Mouse (Mus musculus) urinary bladder, adult 18-20 months (tissue): ENCODE results near the gene Itpripl2.

Experiments used
- DNase-seq, 2 experiments: peaks; one replicate each; pipeline ENCODE4 v3.0.0; 2022; ENCODE audit warnings: low spot score in 2 of 2, mixed read lengths in 2 of 2

Gene Itpripl2

GRCm38 (mm10) chr7:118443895-118444485, 47.8 kb downstream of the Itpripl2 start:
- DNase-seq: peak in 1 of 2 experiments; percentile 16

- DNase-seq: no peak
Observed at GRCm38 (mm10) chr7:118443371-118443770, 48.4 kb downstream of the Itpripl2 start.

DNA sequence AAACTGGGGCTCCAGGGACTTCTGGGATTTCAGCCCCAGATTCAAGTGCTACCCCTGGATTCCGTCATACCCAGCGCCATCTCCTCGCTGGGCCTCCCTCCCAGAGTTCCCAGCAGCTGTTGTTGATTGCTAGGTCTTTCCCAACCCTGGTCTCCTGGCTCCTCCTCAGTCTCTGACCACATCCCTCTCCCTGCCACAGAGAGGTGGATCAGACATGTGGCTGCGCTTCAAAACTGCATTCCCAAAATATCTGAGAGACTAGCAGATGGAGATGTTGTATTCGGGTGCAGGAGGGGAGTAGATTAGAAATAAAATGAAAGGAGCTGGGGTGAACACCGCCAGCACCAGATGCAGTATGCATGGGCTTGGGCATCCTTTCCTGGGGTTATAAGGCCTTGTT, 50.2 kb downstream of the Itpripl2 start:
- DNase-seq: no peak

- no peak for DNase-seq
Observed at GRCm38 (mm10) chr7:118437101-118437802, 54.5 kb downstream of the Itpripl2 start.
